Mouse (Mus musculus) forelimb bud, embryonic 11.5 days (tissue): Measurements from ENCODE around the gene Slc35f4.

ENCODE experiments used
- DNase-seq: peaks from one replicate; pipeline ENCODE4 v3.0.0-alpha.2; 2012; ENCODE audit warnings: low read depth, low spot score

The Slc35f4 gene

GRCm38 (mm10) chr14:49525931-49526291, at the start of gene Slc35f4:
Slc35f4 (minus strand) TSS chr14:49526046.
- DNase-seq, result no peak

DNA sequence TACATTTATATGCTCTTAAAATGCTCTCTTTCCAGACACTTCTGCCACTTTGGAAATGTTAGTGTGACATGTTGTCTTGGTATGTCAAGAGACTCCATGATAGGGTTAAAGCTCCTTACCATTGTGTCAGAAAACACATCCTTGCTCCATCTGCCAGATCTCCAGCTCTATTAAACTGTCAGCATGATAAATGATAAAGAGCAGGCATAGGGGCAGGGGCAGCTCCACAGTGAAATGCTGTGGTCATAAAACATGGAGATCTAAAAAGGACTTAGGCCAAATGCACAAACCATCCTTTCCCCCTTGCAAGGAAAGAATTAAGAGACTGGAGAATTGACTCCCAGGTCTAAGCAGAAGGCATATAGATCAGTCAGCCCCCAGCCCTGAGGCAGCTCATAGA, 42.5 kb upstream of the Slc35f4 start:
- no peak for DNase-seq

DNA sequence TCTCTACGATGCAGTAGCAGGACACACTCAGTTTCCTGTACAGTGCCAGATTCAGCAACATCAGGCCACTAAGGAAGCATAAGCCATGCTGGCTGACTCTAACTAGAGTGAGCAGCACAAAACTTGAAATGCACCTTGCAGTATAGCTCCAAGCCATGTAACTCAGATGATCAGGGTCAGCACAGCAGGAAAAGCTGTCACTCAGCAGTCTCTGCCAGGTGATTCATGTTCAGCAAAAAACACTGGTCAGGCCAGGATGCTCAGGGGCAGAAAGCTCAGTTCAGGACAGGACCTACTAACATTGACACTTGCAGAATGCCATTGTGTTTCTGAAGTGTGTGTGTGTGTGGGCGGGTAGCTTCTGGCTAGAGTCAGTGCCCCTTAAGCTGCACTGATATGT, 34.9 kb upstream of the Slc35f4 start:
- no peak for DNase-seq

DNA sequence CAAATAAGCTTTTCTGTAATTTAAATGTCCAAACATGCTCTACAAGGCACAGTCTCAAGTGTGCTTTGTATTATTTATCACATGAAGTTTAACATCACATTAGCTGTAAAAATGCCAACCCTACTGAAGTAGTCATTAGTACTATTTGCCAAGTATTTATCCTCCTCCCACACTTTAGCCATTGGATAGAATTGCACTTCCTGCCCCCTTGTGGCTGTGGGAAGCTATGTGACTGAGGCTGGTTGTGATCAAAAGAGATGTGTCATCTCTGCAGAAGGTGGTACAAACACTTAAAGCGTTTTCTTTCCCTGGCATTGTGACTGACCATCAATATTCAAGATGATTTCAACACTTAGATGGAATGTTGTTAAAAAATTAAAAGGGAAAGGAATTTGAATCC, 14.3 kb upstream of the Slc35f4 start:
- no peak for DNase-seq

DNA sequence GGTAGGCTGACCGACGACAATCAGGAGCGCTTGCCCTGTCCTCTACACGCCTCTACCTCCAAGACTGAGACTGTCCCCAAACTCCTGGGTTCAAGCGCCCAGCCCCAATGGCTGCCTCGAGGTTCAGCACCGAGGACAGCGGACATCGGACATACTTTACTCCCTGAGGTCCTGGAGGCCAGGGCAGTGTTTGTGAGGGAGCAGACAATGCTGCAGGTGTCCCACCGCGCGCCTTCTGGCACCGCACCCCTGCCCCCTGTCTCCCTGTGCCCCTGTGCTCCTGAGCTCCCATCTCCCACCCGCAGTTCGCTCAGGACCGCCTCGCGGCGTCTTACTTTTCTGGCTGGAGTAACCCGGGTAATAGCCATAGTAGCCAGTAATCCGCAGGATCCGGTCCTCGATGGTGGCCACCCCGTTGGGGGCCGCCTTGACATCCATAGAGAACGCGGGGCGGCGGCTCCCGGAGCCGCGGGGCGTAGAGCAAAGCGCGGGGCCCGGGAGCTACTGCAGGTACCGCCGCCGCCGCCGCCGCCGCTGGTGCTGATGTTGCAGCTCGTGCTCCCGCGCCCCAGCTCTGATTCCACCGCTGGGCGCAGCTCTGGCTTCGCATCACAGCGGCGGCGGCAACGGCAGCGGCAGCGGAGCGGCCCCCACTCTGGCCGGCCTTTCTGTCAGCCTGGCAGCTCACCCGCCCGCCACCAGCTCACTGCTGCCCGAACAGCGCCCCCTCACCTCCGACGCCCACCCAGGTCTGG, 493 bp downstream of the Slc35f4 start:
- peak; percentile 88 for DNase-seq

DNA sequence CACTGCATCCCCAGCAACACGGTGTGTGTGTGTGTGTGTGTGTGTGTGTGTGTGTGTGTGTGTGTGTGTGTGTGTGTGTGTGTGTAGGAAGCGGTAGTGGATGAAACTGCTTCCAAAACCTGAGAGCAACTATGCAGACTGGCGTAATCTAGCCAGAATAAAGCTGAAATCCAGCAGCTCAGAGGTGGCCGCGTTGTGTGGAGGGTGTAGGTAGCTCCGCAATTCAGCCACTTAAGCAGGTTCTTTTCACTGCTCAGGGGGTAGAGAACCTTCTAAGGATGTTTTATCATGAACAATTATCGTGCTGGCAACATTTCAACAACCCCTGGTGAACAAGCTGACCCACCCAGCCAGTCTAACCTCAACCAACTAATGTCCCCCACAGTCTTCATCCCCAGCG, 1.2 kb downstream of the Slc35f4 start:
- no peak for DNase-seq

GRCm38 (mm10) chr14:49515096-49515665, 10.7 kb downstream of the Slc35f4 start:
- DNase-seq, result no peak

- DNase-seq, result no peak
Observed at GRCm38 (mm10) chr14:49514137-49514536, 11.7 kb downstream of the Slc35f4 start.

DNA sequence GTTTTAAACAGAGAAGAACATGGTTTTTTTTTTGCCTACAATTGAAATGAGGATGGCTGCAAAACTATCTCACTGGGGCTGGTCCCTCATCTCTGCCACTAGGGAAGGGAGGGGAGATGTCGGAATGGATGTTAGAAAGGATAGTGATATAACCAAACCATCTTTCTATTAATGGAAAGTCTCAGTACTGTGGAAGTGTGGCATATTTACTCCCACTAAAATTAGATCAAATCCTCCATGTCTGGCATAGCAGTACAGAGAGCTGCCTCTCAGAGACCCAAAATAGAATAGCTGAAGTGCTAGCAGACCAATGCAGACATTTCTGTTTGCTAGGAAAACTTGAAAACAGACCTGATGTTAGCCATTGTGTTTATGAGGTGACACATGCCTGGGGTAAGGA, 30.7 kb downstream of the Slc35f4 start:
- no peak for DNase-seq

DNA sequence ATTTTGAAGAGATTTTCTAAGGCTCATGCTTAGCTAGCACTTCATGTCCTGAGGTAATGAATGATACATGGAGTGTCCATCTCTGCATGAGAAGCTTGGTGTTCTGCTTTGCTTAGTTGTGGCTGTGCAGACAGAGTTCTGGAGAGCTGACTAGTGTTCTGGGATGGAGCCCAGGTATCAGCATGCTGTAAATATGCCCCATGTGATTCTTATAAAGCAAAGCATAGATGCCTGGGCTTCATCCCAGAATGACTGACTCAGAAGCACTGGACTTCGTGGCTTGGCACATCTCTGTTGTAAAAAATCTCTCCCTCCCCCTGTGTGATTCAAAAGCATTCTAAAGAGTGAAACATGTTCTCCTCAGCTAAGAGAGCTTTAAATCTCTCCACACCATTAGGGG, 32.1 kb downstream of the Slc35f4 start:
- no peak for DNase-seq

GRCm38 (mm10) chr14:49492506-49492905, 33.3 kb downstream of the Slc35f4 start:
- DNase-seq, result no peak

DNA sequence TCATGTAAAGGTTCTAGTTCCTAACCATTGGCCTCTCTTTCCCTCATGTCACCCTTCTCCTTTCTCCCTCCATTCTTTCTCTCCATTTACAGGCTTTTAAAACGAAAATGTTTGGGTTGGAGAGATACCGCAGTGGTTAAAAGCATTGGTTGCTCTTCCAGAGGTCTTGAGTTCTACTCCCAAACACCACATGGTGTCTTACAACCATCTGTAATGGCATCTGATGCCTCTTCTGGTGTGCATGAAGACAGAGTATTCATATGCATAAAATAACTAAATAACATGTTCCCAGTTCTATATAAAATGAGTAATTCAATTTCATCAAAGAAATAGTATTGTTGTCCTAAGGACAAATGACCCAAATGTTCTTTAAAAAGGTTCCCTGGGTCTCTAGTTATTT, 49.2 kb downstream of the Slc35f4 start:
- no peak for DNase-seq

- DNase-seq, result no peak
Observed at GRCm38 (mm10) chr14:49461761-49462160, 64.1 kb downstream of the Slc35f4 start.

- no peak for DNase-seq
Observed at GRCm38 (mm10) chr14:49460799-49461198, 65.0 kb downstream of the Slc35f4 start.

DNA sequence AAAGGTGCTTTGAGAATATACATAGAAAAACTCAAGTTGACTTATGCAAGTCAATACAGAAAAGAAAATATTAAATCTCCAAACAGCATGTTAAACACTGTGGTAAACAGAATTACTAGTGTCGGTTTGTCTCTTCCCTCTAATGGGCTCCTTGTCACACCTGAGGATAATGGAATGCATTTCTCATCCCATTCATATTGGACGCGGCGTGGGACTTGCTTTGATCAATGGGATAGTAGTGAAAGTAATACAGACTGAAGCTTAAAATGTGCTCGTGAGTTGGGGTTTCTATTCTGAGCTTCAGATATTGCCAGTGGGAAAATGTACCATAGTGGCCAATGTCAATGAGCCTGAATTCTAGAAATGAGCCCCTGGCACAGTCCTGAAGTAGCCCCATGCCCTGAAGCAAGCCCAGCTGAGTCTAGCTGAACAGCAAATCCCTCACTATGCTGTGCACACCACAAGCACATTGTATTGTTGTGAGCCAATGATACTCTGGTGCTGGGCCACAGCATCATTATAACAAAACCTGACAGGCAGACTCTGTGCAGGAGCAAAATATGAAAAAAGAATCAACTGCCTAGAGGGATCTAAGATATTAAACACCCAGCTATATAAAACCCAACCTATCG, 71.4 kb downstream of the Slc35f4 start:
- DNase-seq, result no peak

DNA sequence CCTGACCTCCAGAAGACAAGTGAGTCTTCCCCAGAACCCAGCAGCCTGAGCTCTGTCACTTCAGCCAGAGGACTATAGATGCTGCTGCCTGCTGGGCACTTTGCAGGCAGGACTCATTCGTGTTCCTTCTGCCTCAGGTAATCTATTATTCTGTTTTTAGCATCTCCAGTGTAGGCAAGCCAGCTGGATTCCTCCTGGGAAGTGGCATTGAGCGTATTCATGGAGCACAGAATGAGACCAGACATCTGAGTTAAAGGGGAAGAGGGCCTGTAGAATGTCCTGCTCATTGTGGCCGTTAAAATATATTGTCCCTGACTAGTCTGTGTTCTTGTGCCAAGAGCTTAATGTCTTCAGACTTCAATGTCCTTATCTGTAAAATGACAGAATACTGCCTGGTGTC, 72.1 kb downstream of the Slc35f4 start:
- no peak for DNase-seq

GRCm38 (mm10) chr14:49447669-49448068, 78.2 kb downstream of the Slc35f4 start:
- no peak for DNase-seq

- DNase-seq, result no peak
Observed at GRCm38 (mm10) chr14:49446461-49446860, 79.4 kb downstream of the Slc35f4 start.

GRCm38 (mm10) chr14:49436811-49437210, 89.0 kb downstream of the Slc35f4 start:
- no peak for DNase-seq

GRCm38 (mm10) chr14:49431821-49432220, 94.0 kb downstream of the Slc35f4 start:
- DNase-seq, result peak; percentile 29

DNA sequence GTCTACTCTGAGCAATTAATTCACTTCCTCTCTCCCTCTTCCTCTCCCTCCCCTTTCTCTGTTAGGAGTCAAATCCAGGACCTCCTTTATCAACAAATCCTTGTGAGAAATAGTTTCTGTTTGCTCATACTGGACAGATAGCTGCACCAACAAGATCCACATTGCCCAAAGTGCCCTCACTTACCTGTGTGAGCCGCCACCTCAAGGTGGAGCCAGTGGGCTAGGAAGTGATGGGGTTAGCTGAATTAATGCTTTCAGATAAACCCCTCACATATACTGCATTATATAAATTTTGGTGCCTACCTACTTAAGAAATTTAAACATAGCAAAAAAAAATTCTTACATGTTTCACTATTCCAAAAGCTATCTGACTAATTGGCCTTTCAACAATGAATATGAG, 133.4 kb downstream of the Slc35f4 start:
- DNase-seq, result no peak

- DNase-seq, result no peak
Observed at GRCm38 (mm10) chr14:49362161-49362560, 163.7 kb downstream of the Slc35f4 start.

GRCm38 (mm10) chr14:49355561-49355960, 170.3 kb downstream of the Slc35f4 start:
- DNase-seq, result no peak
